Mouse (Mus musculus) kidney, postnatal 14 days (tissue): ENCODE measurements around the gene Tnfrsf1a.
A peak's percentile ranks its signal among the peaks of the same experiment; 100 is the strongest.

Source experiments
- DNase-seq: peaks from one replicate; pipeline ENCODE4 v3.0.0; 2022; ENCODE audit warnings: mixed read lengths

Tnfrsf1a gene

GRCm38 (mm10) chr6:125355197-125355741 lies 6.1 kb downstream of the Tnfrsf1a start:
- no peak for DNase-seq

- DNase-seq, result peak; percentile 62
Measured at GRCm38 (mm10) chr6:125356264-125356663, 7.1 kb downstream of the Tnfrsf1a start.

GRCm38 (mm10) chr6:125357334-125357733 lies 8.2 kb downstream of the Tnfrsf1a start:
- no peak for DNase-seq

GRCm38 (mm10) chr6:125359999-125360398 lies 10.8 kb downstream of the Tnfrsf1a start:
- DNase-seq, result no peak

- no peak for DNase-seq
Measured at GRCm38 (mm10) chr6:125360846-125361245, 11.7 kb downstream of the Tnfrsf1a start.

- peak; percentile 70 for DNase-seq
Measured at GRCm38 (mm10) chr6:125361467-125362291, 12.5 kb downstream of the Tnfrsf1a start.

GRCm38 (mm10) chr6:125363021-125363420 lies 13.9 kb downstream of the Tnfrsf1a start:
- DNase-seq, result no peak

- peak; percentile 69 for DNase-seq
Measured at GRCm38 (mm10) chr6:125363451-125364242, 14.5 kb downstream of the Tnfrsf1a start.

- DNase-seq, result peak; percentile 62
Measured at GRCm38 (mm10) chr6:125364448-125364847, 15.3 kb downstream of the Tnfrsf1a start.

GRCm38 (mm10) chr6:125365522-125365921 lies 16.4 kb downstream of the Tnfrsf1a start:
- DNase-seq, result no peak

GRCm38 (mm10) chr6:125366133-125366532 lies 17.0 kb downstream of the Tnfrsf1a start:
- no peak for DNase-seq

- DNase-seq, result peak; percentile 59
Measured at GRCm38 (mm10) chr6:125367758-125368371, 18.7 kb downstream of the Tnfrsf1a start.

- no peak for DNase-seq
Measured at GRCm38 (mm10) chr6:125377042-125377441, 27.9 kb downstream of the Tnfrsf1a start.

GRCm38 (mm10) chr6:125377582-125378451 lies 28.7 kb downstream of the Tnfrsf1a start:
- peak; percentile 92 for DNase-seq

GRCm38 (mm10) chr6:125378621-125379020 lies 29.5 kb downstream of the Tnfrsf1a start:
- DNase-seq, result no peak

- no peak for DNase-seq
Measured at GRCm38 (mm10) chr6:125379781-125380180, 30.6 kb downstream of the Tnfrsf1a start.

- peak; percentile 76 for DNase-seq
Measured at GRCm38 (mm10) chr6:125380372-125381360, 31.5 kb downstream of the Tnfrsf1a start, which contains the start of gene Plekhg6. Plekhg6 (minus strand) TSS chr6:125380793.

GRCm38 (mm10) chr6:125382024-125382423 lies 32.9 kb downstream of the Tnfrsf1a start:
- no peak for DNase-seq

- peak; percentile 37 for DNase-seq
Measured at GRCm38 (mm10) chr6:125385066-125385974, 36.2 kb downstream of the Tnfrsf1a start.
